Mouse (Mus musculus): ENCODE measurements around the gene Lnx2. TPM values are rescaled to one million over a fixed set of nuclear protein-coding genes. Genes with fewer than 3 reads are reported as not detected.

Lnx2 gene
- polyA plus RNA-seq, 1 experiment, result 57.3 TPM

DNA sequence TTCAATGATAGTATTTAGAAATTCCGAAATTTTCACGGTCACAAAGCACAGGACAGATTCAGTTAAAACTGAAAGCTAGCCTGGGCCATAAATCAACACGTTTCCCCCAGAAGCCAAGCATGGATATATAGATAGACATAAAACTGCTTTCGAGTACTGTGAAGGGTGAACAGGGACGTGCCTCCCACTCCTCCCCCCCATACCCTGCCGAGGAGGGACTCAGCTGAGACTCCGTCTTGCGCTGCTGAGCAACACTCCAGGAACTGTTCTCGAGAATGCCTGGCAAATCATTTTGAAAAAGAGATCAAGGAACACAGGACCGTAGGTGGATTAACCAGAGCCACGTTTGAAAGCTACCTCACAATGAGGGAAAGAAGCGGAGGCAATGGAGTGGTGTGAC, 42.1 kb downstream of the Lnx2 start:
- 78% methylated on average over 12 of the region's 12 CpGs for WGBS

DNA sequence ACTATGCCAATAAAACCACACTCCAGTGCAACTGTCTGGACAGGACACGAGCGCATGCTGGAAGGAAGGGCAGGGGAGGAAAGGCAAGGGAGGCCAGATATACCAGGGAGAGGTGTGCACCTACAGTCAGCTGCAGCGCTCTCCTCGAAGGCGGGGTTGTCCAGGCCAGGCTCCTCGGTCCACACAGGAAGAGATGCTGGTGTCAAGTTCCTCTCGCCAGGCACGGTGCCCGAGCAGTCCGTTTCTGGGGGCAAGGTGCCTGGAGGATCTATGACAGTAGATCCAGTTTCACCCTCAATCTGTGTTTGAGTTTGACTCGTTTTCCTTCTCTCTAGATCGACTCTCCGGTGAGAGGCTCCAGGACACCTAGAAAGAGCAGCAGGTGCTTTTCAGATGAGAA, 43.2 kb downstream of the Lnx2 start:
- 49% methylated on average over 13 of the region's 13 CpGs for WGBS

More for the DNA sequence above, 42.1 kb downstream of the Lnx2 start:
- no peak for DNase-seq
- TF ChIP-seq CTCF (IDR thresholded peaks at IDR 0.05; ENCODE audit: insufficient read depth, low read length) (no peak), POLR2A (IDR thresholded peaks at IDR 0.05; ENCODE audit: borderline replicate concordance, extremely low read depth, low read depth, low read length) (no peak)
- Histone ChIP-seq H3K4me1 (ENCODE audit: control insufficient read depth, insufficient read depth, low read length) (peaks cover 45% of the 10 kb centered on the region), H3K4me3 (replicated peaks; ENCODE audit: extremely low read depth, low read depth, low read length) (no peak overlapping the region)

DNA sequence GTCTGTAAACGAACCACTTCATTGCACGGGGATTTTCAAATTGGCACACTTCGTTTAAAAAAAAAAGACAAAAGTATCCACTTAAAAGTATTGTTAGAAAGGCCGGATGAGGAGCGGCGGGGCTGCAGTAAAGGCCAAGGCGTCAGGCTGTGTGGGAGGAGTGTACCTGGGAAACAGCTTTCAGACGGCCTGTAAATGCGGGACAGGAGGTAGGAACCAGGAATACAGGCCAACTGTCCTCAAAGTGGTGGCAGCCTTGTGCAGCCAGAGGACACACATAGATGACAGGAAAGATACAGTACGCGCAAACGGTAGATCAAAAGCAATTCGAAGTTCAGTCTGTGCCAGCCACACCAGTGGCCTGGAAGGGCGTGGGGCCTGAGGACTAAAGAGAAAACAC, 45.1 kb downstream of the Lnx2 start:
- Histone ChIP-seq H3K4me3 (replicated peaks; ENCODE audit: extremely low read depth, low read depth, low read length) (no peak overlapping the region), H3K4me1 (ENCODE audit: control insufficient read depth, insufficient read depth, low read length) (peaks cover 19% of the 10 kb centered on the region)
- TF ChIP-seq CTCF (IDR thresholded peaks at IDR 0.05; ENCODE audit: insufficient read depth, low read length) (no peak), POLR2A (IDR thresholded peaks at IDR 0.05; ENCODE audit: borderline replicate concordance, extremely low read depth, low read depth, low read length) (no peak)
- DNase-seq, result no peak
- WGBS, result 49% methylated on average over 14 of the region's 14 CpGs

More for the DNA sequence above, 43.2 kb downstream of the Lnx2 start:
- no peak for TF ChIP-seq POLR2A (IDR thresholded peaks at IDR 0.05; ENCODE audit: borderline replicate concordance, extremely low read depth, low read depth, low read length)
- DNase-seq, result no peak
- Histone ChIP-seq H3K4me3 (replicated peaks; ENCODE audit: extremely low read depth, low read depth, low read length) (no peak overlapping the region), H3K4me1 (ENCODE audit: control insufficient read depth, insufficient read depth, low read length) (peaks cover 36% of the 10 kb centered on the region)

DNA sequence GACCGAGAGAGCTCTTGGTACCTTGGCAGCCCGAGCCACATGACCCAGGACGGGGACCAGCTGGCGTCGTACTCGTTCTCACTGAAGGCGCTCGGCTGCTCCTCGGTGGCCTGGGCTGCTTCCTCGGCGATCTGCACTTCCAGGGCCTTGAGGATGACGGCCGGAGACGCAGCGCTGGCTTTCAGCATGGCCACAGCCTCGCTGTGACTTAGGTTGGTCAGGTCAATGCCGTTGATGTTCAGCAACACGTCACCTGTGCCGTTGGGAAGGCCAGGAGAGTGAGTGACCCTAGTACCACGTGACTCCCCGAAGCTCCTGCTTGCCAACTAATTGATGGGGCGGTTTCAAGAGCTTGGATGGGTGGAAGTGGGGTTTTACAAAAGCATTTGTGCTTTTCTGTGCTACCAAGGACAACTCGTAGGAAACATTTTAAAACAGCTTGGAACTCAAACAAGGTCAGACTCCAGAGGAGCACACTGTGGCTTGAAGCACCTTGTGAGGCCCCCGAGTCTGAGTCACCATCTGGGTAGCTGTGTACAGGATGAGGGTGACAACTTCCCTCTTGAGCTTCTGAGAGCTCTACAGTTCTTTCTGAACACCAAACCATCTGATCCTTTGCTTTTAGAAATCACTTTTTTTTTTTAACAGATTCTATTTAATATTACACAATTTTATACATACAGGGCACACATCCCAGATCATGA, 51.9 kb downstream of the Lnx2 start:
- Histone ChIP-seq H3K4me3 (replicated peaks; ENCODE audit: extremely low read depth, low read depth, low read length) (no peak overlapping the region), H3K4me1 (ENCODE audit: control insufficient read depth, insufficient read depth, low read length) (no peaks in the 10 kb centered on the region)
- WGBS, result 73% methylated on average over 24 of the region's 24 CpGs
- TF ChIP-seq POLR2A (IDR thresholded peaks at IDR 0.05; ENCODE audit: borderline replicate concordance, extremely low read depth, low read depth, low read length) (no peak), CTCF (IDR thresholded peaks at IDR 0.05; ENCODE audit: insufficient read depth, low read length) (no peak)
- DNase-seq, result no peak

DNA sequence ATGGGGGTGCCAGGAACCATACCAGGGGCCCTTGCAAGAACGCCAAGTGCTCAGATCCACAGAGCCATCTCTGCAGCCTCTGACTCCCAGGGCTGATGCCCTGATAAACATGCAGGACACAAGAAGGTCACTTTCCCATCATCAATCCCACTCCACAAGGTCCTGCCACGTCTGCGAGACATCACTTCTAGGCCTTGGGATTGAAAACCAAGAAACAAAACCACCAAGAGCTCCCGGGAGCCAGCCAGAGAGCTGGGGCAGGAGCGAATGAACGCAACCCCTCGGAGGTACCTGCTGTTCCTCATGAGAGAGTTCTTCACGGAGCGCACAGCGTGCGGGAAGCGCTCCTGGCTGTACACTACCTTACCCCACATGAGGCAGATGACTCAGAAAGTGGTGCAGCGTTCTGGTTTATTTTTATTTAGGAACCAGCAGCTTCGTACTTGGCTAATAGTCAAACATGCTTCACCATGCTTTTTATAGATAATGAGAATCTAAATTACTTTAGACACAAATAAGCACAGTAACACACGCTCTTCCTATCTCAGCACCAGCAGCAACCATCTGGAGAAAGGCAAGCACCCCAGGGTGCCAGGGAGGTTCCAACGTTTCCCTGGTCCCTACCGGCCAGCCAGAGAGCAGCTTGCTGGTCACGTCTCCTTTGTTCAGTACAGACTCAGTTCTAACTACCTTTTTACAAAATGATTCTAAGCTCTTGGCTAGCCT, 53.0 kb downstream of the Lnx2 start:
- WGBS, result 88% methylated on average over 18 of the region's 18 CpGs
- H3K4me3 ChIP-seq (replicated peaks; ENCODE audit: extremely low read depth, low read depth, low read length), result no peak overlapping the region
- no peaks in the 10 kb centered on the region for H3K4me1 ChIP-seq (ENCODE audit: control insufficient read depth, insufficient read depth, low read length)
- DNase-seq, result no peak
- TF ChIP-seq CTCF (IDR thresholded peaks at IDR 0.05; ENCODE audit: insufficient read depth, low read length), result no peak

DNA sequence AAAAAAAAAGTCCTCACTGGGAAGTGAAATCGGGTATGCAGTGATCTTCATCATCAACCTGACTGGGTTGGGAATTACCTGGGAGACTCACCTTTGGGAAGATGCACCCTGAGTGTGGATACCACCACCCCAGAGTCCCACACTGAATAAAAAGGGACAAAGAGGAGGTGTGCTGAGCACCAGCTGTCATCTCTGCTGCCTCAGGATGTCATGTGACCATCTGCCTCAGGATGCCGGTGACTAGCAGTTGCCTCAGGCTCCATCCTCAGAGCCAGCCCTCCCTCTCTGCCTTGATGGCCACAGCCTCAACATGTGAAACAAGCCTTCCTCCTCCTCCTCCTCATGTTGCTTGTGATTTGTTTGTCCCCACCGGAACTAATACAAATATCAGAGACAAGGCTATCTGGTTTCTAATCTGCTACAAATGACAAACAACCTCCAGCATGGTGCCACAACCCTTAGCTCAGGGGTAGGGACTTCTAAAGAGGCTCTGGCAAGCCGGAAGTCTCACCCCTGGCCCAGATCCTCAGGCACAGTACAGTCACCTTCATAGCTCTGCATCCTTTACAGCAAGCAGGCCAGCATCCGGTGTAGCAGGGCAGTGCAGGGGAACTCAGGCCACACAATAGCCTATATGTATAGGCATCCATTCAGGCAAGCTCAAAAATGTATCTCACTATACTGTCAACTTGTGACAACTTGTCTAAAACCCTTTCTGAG, 54.7 kb downstream of the Lnx2 start:
- no peak overlapping the region for H3K4me3 ChIP-seq (replicated peaks; ENCODE audit: extremely low read depth, low read depth, low read length)
- WGBS, result 50% methylated on average over 5 of the region's 5 CpGs
- TF ChIP-seq CTCF (IDR thresholded peaks at IDR 0.05; ENCODE audit: insufficient read depth, low read length) (no peak), POLR2A (IDR thresholded peaks at IDR 0.05; ENCODE audit: borderline replicate concordance, extremely low read depth, low read depth, low read length) (no peak)
- no peak for DNase-seq
- H3K4me1 ChIP-seq (ENCODE audit: control insufficient read depth, insufficient read depth, low read length), result no peaks in the 10 kb centered on the region

DNA sequence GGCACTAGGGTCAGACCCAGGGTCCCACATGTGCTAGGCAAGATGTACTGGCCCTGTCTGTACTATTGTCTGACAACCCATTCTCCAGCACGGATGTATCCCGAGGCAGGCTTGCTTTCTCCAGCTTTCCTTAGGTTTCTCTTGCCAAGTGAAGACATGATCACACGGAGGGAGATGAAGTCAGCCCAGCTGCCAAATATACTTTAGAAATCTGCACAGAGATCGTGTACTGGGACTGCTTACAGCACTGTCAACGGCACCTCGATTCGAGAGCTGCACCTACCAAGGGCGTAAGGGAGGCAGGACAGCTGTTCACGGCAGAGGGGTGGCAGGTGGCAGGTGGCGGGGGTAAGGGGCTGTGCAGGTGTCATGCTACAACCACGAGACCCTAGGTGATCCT, 55.8 kb downstream of the Lnx2 start:
- no peak for DNase-seq
- TF ChIP-seq POLR2A (IDR thresholded peaks at IDR 0.05; ENCODE audit: borderline replicate concordance, extremely low read depth, low read depth, low read length) (no peak), CTCF (IDR thresholded peaks at IDR 0.05; ENCODE audit: insufficient read depth, low read length) (no peak)
- WGBS, result 82% methylated on average over 11 of the region's 11 CpGs
- Histone ChIP-seq H3K4me3 (replicated peaks; ENCODE audit: extremely low read depth, low read depth, low read length) (no peak overlapping the region), H3K4me1 (ENCODE audit: control insufficient read depth, insufficient read depth, low read length) (no peaks in the 10 kb centered on the region)

DNA sequence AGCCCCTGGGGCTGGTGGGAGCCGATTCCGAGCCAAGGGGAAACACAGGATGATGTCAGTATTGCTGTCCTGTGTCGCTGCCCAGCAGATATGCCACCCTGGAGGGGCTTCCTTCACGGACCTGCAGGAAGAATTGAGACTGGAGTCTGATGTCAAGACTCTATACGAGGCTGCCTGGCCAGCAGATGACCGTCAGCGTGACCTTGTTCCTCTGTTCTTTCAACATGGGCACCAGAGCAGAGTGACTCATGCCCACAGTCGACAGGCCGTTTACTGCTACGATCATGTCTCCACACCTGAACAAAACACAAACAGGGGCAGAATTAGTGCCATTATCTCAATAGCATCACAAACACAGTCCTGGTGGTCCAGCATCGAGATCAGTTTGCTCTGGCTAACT, 57.6 kb downstream of the Lnx2 start:
- DNase-seq, result no peak
- no peaks in the 10 kb centered on the region for H3K4me1 ChIP-seq (ENCODE audit: control insufficient read depth, insufficient read depth, low read length)
- H3K4me3 ChIP-seq (replicated peaks; ENCODE audit: extremely low read depth, low read depth, low read length), result no peak overlapping the region
- TF ChIP-seq POLR2A (IDR thresholded peaks at IDR 0.05; ENCODE audit: borderline replicate concordance, extremely low read depth, low read depth, low read length), result no peak
- no peak for TF ChIP-seq CTCF (IDR thresholded peaks at IDR 0.05; ENCODE audit: insufficient read depth, low read length)
- 84% methylated on average over 11 of the region's 11 CpGs for WGBS

DNA sequence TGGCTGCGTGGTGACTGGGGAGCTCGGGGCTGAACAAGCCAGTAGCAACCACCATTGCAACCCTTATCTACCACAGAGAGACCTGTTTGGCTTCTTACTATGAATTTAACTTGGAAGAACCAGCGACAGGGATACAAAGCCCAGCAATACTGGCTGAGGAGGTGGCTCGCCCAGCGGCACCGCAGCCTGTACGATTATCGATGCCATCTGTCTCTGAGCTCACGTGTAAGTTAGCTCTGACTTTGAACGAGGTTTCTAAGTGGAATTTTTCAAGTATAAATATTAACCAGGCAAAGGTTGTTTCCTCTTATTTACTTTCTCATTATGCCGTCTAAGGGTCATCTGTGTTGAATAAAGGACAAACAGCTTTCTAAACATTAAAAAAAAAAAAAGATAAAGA, 58.9 kb downstream of the Lnx2 start:
- 65% methylated on average over 11 of the region's 11 CpGs for WGBS
- no peak for DNase-seq
- no peaks in the 10 kb centered on the region for H3K4me1 ChIP-seq (ENCODE audit: control insufficient read depth, insufficient read depth, low read length)
- H3K4me3 ChIP-seq (replicated peaks; ENCODE audit: extremely low read depth, low read depth, low read length), result no peak overlapping the region
- TF ChIP-seq POLR2A (IDR thresholded peaks at IDR 0.05; ENCODE audit: borderline replicate concordance, extremely low read depth, low read depth, low read length) (no peak), CTCF (IDR thresholded peaks at IDR 0.05; ENCODE audit: insufficient read depth, low read length) (no peak)
